Mouse (Mus musculus): Measurements from ENCODE around the gene Galnt7.

GRCm38 (mm10) chr8:57576238-57576637 lies 76.6 kb downstream of the Galnt7 start:
- TF ChIP-seq GATA1 (IDR thresholded peaks at IDR 0.05; ENCODE audit: borderline replicate concordance, low read length), result peak; percentile 93
- no peak for TF ChIP-seq FLI1 (IDR thresholded peaks at IDR 0.05; ENCODE audit: low read length)
